Mouse (Mus musculus): ENCODE data around the gene Uaca.

DNA sequence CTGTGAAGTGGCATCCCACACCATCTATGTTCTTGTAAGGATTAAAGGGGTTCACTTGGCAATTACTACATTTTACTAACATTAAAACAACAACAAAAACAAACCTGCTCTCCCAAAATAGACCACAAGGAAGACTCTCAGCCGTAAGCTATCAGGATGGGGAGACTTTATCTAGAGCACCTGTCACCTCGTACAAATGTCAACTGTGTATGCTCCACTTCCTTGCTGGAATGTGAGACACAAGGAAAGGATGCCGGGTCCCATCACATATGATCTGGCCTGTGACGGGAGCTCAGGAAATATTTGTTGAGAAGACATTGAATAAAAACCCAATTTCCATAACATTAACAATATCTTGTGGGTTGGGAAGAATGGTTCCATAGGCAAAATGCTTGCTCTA is 49.4 kb upstream of the Uaca start:
- TF ChIP-seq CTCF (IDR thresholded peaks at IDR 0.05; ENCODE audit: borderline replicate concordance, control insufficient read depth, extremely low read depth, insufficient read depth, low read length, poor library complexity) (no peak), POLR2A (IDR thresholded peaks at IDR 0.05; ENCODE audit: control insufficient read depth, extremely low read depth, insufficient read depth, low read length, poor library complexity) (no peak)

Measured in thymus, adult 2 months (tissue).